Mouse (Mus musculus) C2C12 (cell line): ENCODE results near the gene Rnf157. TPM values are rescaled to one million over a fixed set of nuclear protein-coding genes. Genes with fewer than 3 reads are reported as not detected.

Source experiments
- H3K27me3 ChIP-seq: one replicate; pipeline ENCODE4 v1.6.1; 2011; ENCODE audit not compliant: control insufficient read depth, insufficient read depth, insufficient read length
- H3K36me3 ChIP-seq: one replicate; pipeline ENCODE4 v1.6.1; 2011; ENCODE audit not compliant: control insufficient read depth, insufficient read depth
- H3K4me3 ChIP-seq: one replicate; pipeline ENCODE4 v1.5.1; 2011; ENCODE audit warnings: mild to moderate bottlenecking, control low read depth; ENCODE audit not compliant: poor library complexity, insufficient read depth, severe bottlenecking
- H3K79me2 ChIP-seq: one replicate; pipeline ENCODE4 v1.6.1; 2011; ENCODE audit not compliant: control insufficient read depth, insufficient read depth
- H3K79me3 ChIP-seq: one replicate; pipeline ENCODE4 v1.6.1; 2011; ENCODE audit warnings: low read depth, control low read depth
- H3ac ChIP-seq: one replicate; pipeline ENCODE3; 2011; ENCODE audit warnings: low read depth; ENCODE audit not compliant: control insufficient read depth, insufficient read length
- CEBPB ChIP-seq: IDR thresholded peaks from one replicate; pipeline ENCODE4 v1.6.1; 2011; ENCODE audit warnings: low read depth, mild to moderate bottlenecking, control low read depth, moderate library complexity
- CTCF ChIP-seq: IDR thresholded peaks from one replicate; pipeline ENCODE4 v1.5.1; 2011; ENCODE audit not compliant: control insufficient read depth, insufficient read depth, insufficient read length
- FOSL1 ChIP-seq: IDR thresholded peaks from one replicate; pipeline ENCODE4 v1.8.0; 2011; ENCODE audit warnings: mild to moderate bottlenecking, low read length; ENCODE audit not compliant: poor library complexity, insufficient read depth, severe bottlenecking
- MAX ChIP-seq: IDR thresholded peaks from one replicate; pipeline ENCODE4 v1.6.1; 2011; ENCODE audit warnings: mild to moderate bottlenecking, control low read depth
- MYOD1 ChIP-seq: IDR thresholded peaks from one replicate; pipeline ENCODE4 v1.6.1; 2011; ENCODE audit warnings: low read depth; ENCODE audit not compliant: control insufficient read depth, insufficient read length
- MYOG ChIP-seq: IDR thresholded peaks from one replicate; pipeline ENCODE4 v1.6.1; 2011; ENCODE audit not compliant: control insufficient read depth, insufficient read length; ENCODE audit errors: extremely low read depth
- USF1 ChIP-seq: IDR thresholded peaks from one replicate; pipeline ENCODE4 v1.6.1; 2011; ENCODE audit warnings: low read depth, mild to moderate bottlenecking, control low read depth, moderate library complexity
- polyA plus RNA-seq: library from polyadenylated mRNA; unstranded; fragments of >200 nt; fragmentation: generic; extraction: Trizol; gene quantifications from one replicate; pipeline ENCODE4 v1.2.1, GENCODE M21; 2012; ENCODE audit warnings: missing spikeins

The Rnf157 gene
- polyA plus RNA-seq, 1 experiment = 13.2 TPM

- no peaks in the 10 kb centered on the region for H3K36me3 ChIP-seq
- no peaks in the 10 kb centered on the region for H3K79me3 ChIP-seq
- H3ac ChIP-seq = no peak overlapping the region
- no peak for TF ChIP-seq CEBPB
- TF ChIP-seq FOSL1 = no peak
- no peak for TF ChIP-seq MAX
- TF ChIP-seq CTCF = no peak
- no peak for TF ChIP-seq MYOD1
- no peak for TF ChIP-seq USF1
- no peak for TF ChIP-seq MYOG
- no peak overlapping the region for H3K4me3 ChIP-seq
- H3K27me3 ChIP-seq = no peaks in the 10 kb centered on the region
- H3K79me2 ChIP-seq = no peaks in the 10 kb centered on the region
Measured at GRCm38 (mm10) chr11:116351294-116351693, 61.5 kb downstream of the Rnf157 start.

- Histone ChIP-seq H3K27me3 (no peaks in the 10 kb centered on the region), H3K4me3 (no peak overlapping the region), H3K36me3 (no peaks in the 10 kb centered on the region), H3K79me2 (no peaks in the 10 kb centered on the region), H3K79me3 (no peaks in the 10 kb centered on the region), H3ac (no peak overlapping the region)
- no peak for TF ChIP-seq MAX
- no peak for TF ChIP-seq MYOG
- TF ChIP-seq MYOD1 = no peak
- no peak for TF ChIP-seq FOSL1
- TF ChIP-seq USF1 = no peak
- no peak for TF ChIP-seq CEBPB
- no peak for TF ChIP-seq CTCF
Measured at GRCm38 (mm10) chr11:116347955-116348354, 64.9 kb downstream of the Rnf157 start.

- peak; percentile 6 for TF ChIP-seq MYOD1
- no peak for TF ChIP-seq MAX
- H3K4me3 ChIP-seq = no peak overlapping the region
- no peaks in the 10 kb centered on the region for H3K79me2 ChIP-seq
- no peaks in the 10 kb centered on the region for H3K36me3 ChIP-seq
- no peak overlapping the region for H3ac ChIP-seq
- H3K27me3 ChIP-seq = no peaks in the 10 kb centered on the region
- no peaks in the 10 kb centered on the region for H3K79me3 ChIP-seq
Measured at GRCm38 (mm10) chr11:116347012-116347411, 65.8 kb downstream of the Rnf157 start.

GRCm38 (mm10) chr11:116342069-116342791 lies 70.6 kb downstream of the Rnf157 start:
- no peaks in the 10 kb centered on the region for H3K27me3 ChIP-seq
- no peaks in the 10 kb centered on the region for H3K79me3 ChIP-seq
- H3K79me2 ChIP-seq = no peaks in the 10 kb centered on the region
- H3K4me3 ChIP-seq = no peak overlapping the region
- no peak for TF ChIP-seq CTCF
- TF ChIP-seq MYOD1 = no peak
- no peak for TF ChIP-seq CEBPB
- no peak for TF ChIP-seq USF1
- no peak for TF ChIP-seq MYOG
- no peak for TF ChIP-seq MAX
- TF ChIP-seq FOSL1 = no peak
- H3ac ChIP-seq = no peak overlapping the region
- no peaks in the 10 kb centered on the region for H3K36me3 ChIP-seq

GRCm38 (mm10) chr11:116337531-116337930 lies 75.3 kb downstream of the Rnf157 start:
- Histone ChIP-seq H3K4me3 (no peak overlapping the region), H3K36me3 (no peaks in the 10 kb centered on the region), H3K79me3 (no peaks in the 10 kb centered on the region), H3K27me3 (no peaks in the 10 kb centered on the region), H3ac (no peak overlapping the region), H3K79me2 (no peaks in the 10 kb centered on the region)
- TF ChIP-seq FOSL1 (no peak), CTCF (no peak), MYOG (no peak)

GRCm38 (mm10) chr11:116337000-116337399 lies 75.8 kb downstream of the Rnf157 start:
- no peak overlapping the region for H3ac ChIP-seq
- TF ChIP-seq CEBPB = no peak
- no peak for TF ChIP-seq FOSL1
- no peak for TF ChIP-seq MAX
- no peak for TF ChIP-seq CTCF
- no peak for TF ChIP-seq USF1
- TF ChIP-seq MYOG = no peak
- no peak for TF ChIP-seq MYOD1
- no peaks in the 10 kb centered on the region for H3K36me3 ChIP-seq
- H3K79me2 ChIP-seq = no peaks in the 10 kb centered on the region
- H3K79me3 ChIP-seq = no peaks in the 10 kb centered on the region
- H3K27me3 ChIP-seq = no peaks in the 10 kb centered on the region
- no peak overlapping the region for H3K4me3 ChIP-seq
